Mouse (Mus musculus) erythroblast, adult 5-6 weeks (primary cell): ENCODE measurements around the gene Rab20. TPM values are rescaled to one million over a fixed set of nuclear protein-coding genes. Genes with fewer than 3 reads are reported as not detected.

Source experiments
- ATAC-seq: replicated peaks from 2 replicates; pipeline ENCODE4 v1.8.0; 2016; ENCODE audit warnings: moderate number of reproducible peaks, mild to moderate bottlenecking, moderate TSS enrichment, inconsistent platforms; ENCODE audit not compliant: poor library complexity, low FRiP score, severe bottlenecking
- total RNA-seq, 2 experiments: library from RNA; stranded (forward) in 1 of 2; stranded (reverse) in 1 of 2; fragments of 150-400 nt in 1 of 2; fragments of 200-764, 138-1000 nt in 1 of 2; gene quantifications; 2 replicates each; pipeline versions ENCODE4 v1.2.3 to v1.2.4; 2015 to 2017; ENCODE audit warnings: low replicate concordance in 2 of 2

The Rab20 gene
- total RNA-seq, 2 experiments from 2014 or later, result 4.4 to 4.8 TPM

- no peak for ATAC-seq
Observed at GRCm38 (mm10) chr8:11415089-11415488, 63.4 kb downstream of the Rab20 start.

GRCm38 (mm10) chr8:11414304-11414703 is 64.2 kb downstream of the Rab20 start:
- no peak for ATAC-seq

GRCm38 (mm10) chr8:11412450-11412849 is 66.1 kb downstream of the Rab20 start:
- no peak for ATAC-seq

- no peak for ATAC-seq
Observed at GRCm38 (mm10) chr8:11411504-11412124, 66.9 kb downstream of the Rab20 start.

GRCm38 (mm10) chr8:11405722-11406481 is 72.6 kb downstream of the Rab20 start:
- no peak for ATAC-seq

GRCm38 (mm10) chr8:11404614-11405013 is 73.9 kb downstream of the Rab20 start:
- ATAC-seq, result no peak

- ATAC-seq, result no peak
Observed at GRCm38 (mm10) chr8:11403813-11404212, 74.7 kb downstream of the Rab20 start.

Other genes starting within 250 kb of the Rab20 start
- gene Col4a2, start 165.9 kb downstream of the Rab20 start, total RNA-seq (2015; ENCODE audit: low replicate concordance), result not detected in 2 replicates
- gene Col4a2, start 165.9 kb downstream of the Rab20 start, total RNA-seq (2017; ENCODE audit: low replicate concordance), result 0.42 TPM in 1 of 2 replicates, not detected in the other
- 0.38 TPM in 1 of 2 replicates, not detected in the other for gene Col4a1, start 165.9 kb downstream of the Rab20 start, total RNA-seq (2015; ENCODE audit: low replicate concordance)
- gene Col4a1, start 165.9 kb downstream of the Rab20 start, total RNA-seq (2017; ENCODE audit: low replicate concordance), result 0.34 and 0.42 TPM in 2 replicates
- 11.0 and 14.8 TPM in 2 replicates for gene Naxd, start 18.8 kb upstream of the Rab20 start, total RNA-seq (2015; ENCODE audit: low replicate concordance)
- gene Naxd, start 18.8 kb upstream of the Rab20 start, total RNA-seq (2017; ENCODE audit: low replicate concordance), result 11.7 and 13.9 TPM in 2 replicates
- 7.1 and 8.6 TPM in 2 replicates for gene Cars2, start 72.1 kb upstream of the Rab20 start, total RNA-seq (2015; ENCODE audit: low replicate concordance)
- 3.4 and 16.0 TPM in 2 replicates for gene Cars2, start 72.1 kb upstream of the Rab20 start, total RNA-seq (2017; ENCODE audit: low replicate concordance)
- 16.3 and 16.5 TPM in 2 replicates for gene Ing1, start 76.9 kb upstream of the Rab20 start, total RNA-seq (2015; ENCODE audit: low replicate concordance)
- gene Ing1, start 76.9 kb upstream of the Rab20 start, total RNA-seq (2017; ENCODE audit: low replicate concordance), result 19.3 and 25.9 TPM in 2 replicates
- 14.8 and 21.1 TPM in 2 replicates for gene Ankrd10, start 157.0 kb upstream of the Rab20 start, total RNA-seq (2015; ENCODE audit: low replicate concordance)
- 5.5 and 6.3 TPM in 2 replicates for gene Ankrd10, start 157.0 kb upstream of the Rab20 start, total RNA-seq (2017; ENCODE audit: low replicate concordance)
- not detected in 2 replicates for gene 1700016D06Rik, start 222.4 kb upstream of the Rab20 start, total RNA-seq (2015; ENCODE audit: low replicate concordance)
- gene 1700016D06Rik, start 222.4 kb upstream of the Rab20 start, total RNA-seq (2017; ENCODE audit: low replicate concordance), result not detected in 2 replicates
- gene Arhgef7, start 249.0 kb upstream of the Rab20 start, total RNA-seq (2015; ENCODE audit: low replicate concordance), result 5.4 and 10.9 TPM in 2 replicates
- 1.9 and 5.6 TPM in 2 replicates for gene Arhgef7, start 249.0 kb upstream of the Rab20 start, total RNA-seq (2017; ENCODE audit: low replicate concordance)